Mouse (Mus musculus): ENCODE data around the gene Zfp791. TPM values are rescaled to one million over a fixed set of nuclear protein-coding genes. Genes with fewer than 3 reads are reported as not detected.

Zfp791 gene
- polyA plus RNA-seq, 1 experiment from 2014 or later, result 0.66 TPM

GRCm38 (mm10) chr8:85071041-85071440 lies 51.9 kb downstream of the Zfp791 start:
- no peak for DNase-seq
- Histone ChIP-seq H3K4me2 (peak overlapping the region; percentile 77), H3K9me3 (replicated peaks) (no peaks in the 10 kb centered on the region), H3K36me3 (peaks cover 33% of the 10 kb centered on the region), H3K27ac (peak overlapping the region; percentile 94), H3K4me1 (replicated peaks) (peaks cover 53% of the 10 kb centered on the region), H3K27me3 (no peaks in the 10 kb centered on the region), H3K9ac (peak overlapping the region; percentile 93; the same call in 1 of the 2 replicates), H3K4me3 (replicated peaks) (peak overlapping the region; percentile 91)
- 67% methylated on average over 5 of the region's 5 CpGs for WGBS (ENCODE audit: insufficient replicate concordance)
- ATAC-seq (ENCODE audit: low read depth), result peak; percentile 10; the same call in 1 of the 2 replicates

GRCm38 (mm10) chr8:85067982-85068381 lies 54.9 kb downstream of the Zfp791 start, which contains the start of gene Gm5741:
TSS of gene Gm5741 (minus strand) at chr8:85067982.
- Histone ChIP-seq H3K9ac (no peak within 1 kb of the TSS), H3K9me3 (replicated peaks) (no peaks in the 10 kb centered on the region), H3K27me3 (no peaks in the 10 kb centered on the region), H3K27ac (no peak within 1 kb of the TSS), H3K4me1 (replicated peaks) (peaks cover 29% of the 10 kb centered on the region), H3K4me3 (replicated peaks) (no peak within 1 kb of the TSS), H3K36me3 (peaks cover 7% of the 10 kb centered on the region; the same call in 1 of the 2 replicates), H3K4me2 (no peak within 1 kb of the TSS)
- DNase-seq, result no peak
- no peak for ATAC-seq (ENCODE audit: low read depth)

- Histone ChIP-seq H3K9me3 (replicated peaks) (no peaks in the 10 kb centered on the region), H3K4me2 (no peak overlapping the region), H3K4me3 (replicated peaks) (no peak overlapping the region), H3K27ac (no peak overlapping the region), H3K27me3 (no peaks in the 10 kb centered on the region), H3K36me3 (peaks cover 6% of the 10 kb centered on the region; the same call in 1 of the 2 replicates), H3K4me1 (replicated peaks) (peaks cover 21% of the 10 kb centered on the region), H3K9ac (no peak overlapping the region)
- ATAC-seq (ENCODE audit: low read depth) (no peak), DNase-seq (no peak)
- 86% methylated on average over 2 of the region's 2 CpGs for WGBS (ENCODE audit: insufficient replicate concordance)
Observed at GRCm38 (mm10) chr8:85067155-85067554, 55.7 kb downstream of the Zfp791 start.

GRCm38 (mm10) chr8:85065213-85065612 lies 57.7 kb downstream of the Zfp791 start:
- Histone ChIP-seq H3K27ac (peak overlapping the region; percentile 63), H3K4me1 (replicated peaks) (peaks cover 24% of the 10 kb centered on the region), H3K36me3 (peaks cover 6% of the 10 kb centered on the region; the same call in 1 of the 2 replicates), H3K27me3 (no peaks in the 10 kb centered on the region), H3K9me3 (replicated peaks) (no peaks in the 10 kb centered on the region), H3K9ac (no peak overlapping the region), H3K4me2 (no peak overlapping the region), H3K4me3 (replicated peaks) (no peak overlapping the region)
- no peak for DNase-seq
- 56% methylated on average over 2 of the region's 2 CpGs for WGBS (ENCODE audit: insufficient replicate concordance)
- ATAC-seq (ENCODE audit: low read depth), result peak; percentile 47

GRCm38 (mm10) chr8:85062603-85063002 lies 60.3 kb downstream of the Zfp791 start:
- Histone ChIP-seq H3K4me3 (replicated peaks) (no peak overlapping the region), H3K27ac (no peak overlapping the region), H3K9ac (no peak overlapping the region), H3K36me3 (peaks cover 6% of the 10 kb centered on the region; the same call in 1 of the 2 replicates), H3K4me2 (no peak overlapping the region), H3K27me3 (no peaks in the 10 kb centered on the region), H3K4me1 (replicated peaks) (peaks cover 35% of the 10 kb centered on the region), H3K9me3 (replicated peaks) (no peaks in the 10 kb centered on the region)
- ATAC-seq (ENCODE audit: low read depth) (no peak), DNase-seq (no peak)
- 87% methylated on average over 4 of the region's 4 CpGs for WGBS (ENCODE audit: insufficient replicate concordance)

- H3K4me1 ChIP-seq (replicated peaks), result peaks cover 29% of the 10 kb centered on the region
- peak within 1 kb of the TSS; percentile 75 for H3K9ac ChIP-seq
- peak within 1 kb of the TSS; percentile 96 for H3K4me2 ChIP-seq
- DNase-seq (peak; percentile 74), ATAC-seq (ENCODE audit: low read depth) (peak; percentile 81)
- H3K9me3 ChIP-seq (replicated peaks), result no peaks in the 10 kb centered on the region
- H3K4me3 ChIP-seq (replicated peaks), result peak within 1 kb of the TSS; percentile 81
- under 1% methylated on average over 53 of the region's 53 CpGs for whole genome bisulfite sequencing (ENCODE audit: insufficient replicate concordance)
- H3K36me3 ChIP-seq, result peaks cover 24% of the 10 kb centered on the region
- no peaks in the 10 kb centered on the region for H3K27me3 ChIP-seq
- H3K27ac ChIP-seq, result no peak within 1 kb of the TSS
Observed at GRCm38 (mm10) chr8:85059879-85060616, 62.8 kb downstream of the Zfp791 start, which contains the start of gene Fbxw9. TSS of gene Fbxw9 (plus strand) at chr8:85060055.

Small RNA genes lying within 50 kb of the gene (microRNA-seq; reads per million reads assigned to microRNA genes)
- gene Gm23388, result 6.8 reads per million, percentile 16 among the genes with 10 or more reads in this experiment
- gene Mir7070, result 2.9 reads per million, percentile 3 among the genes with 10 or more reads in this experiment

Other genes starting within 250 kb of the Zfp791 start
- 44.7 and 48.6 TPM in 2 replicates for gene Gcdh, start 229.2 kb downstream of the Zfp791 start, polyA plus RNA-seq (2015; fragmentation: Nextera tagmentation; extraction: Ambion mirVana)
- gene Klf1, start 221.2 kb downstream of the Zfp791 start, polyA plus RNA-seq (2015; fragmentation: Nextera tagmentation; extraction: Ambion mirVana), result 469 and 494 TPM in 2 replicates
- 9.3 and 10.4 TPM in 2 replicates for gene Dnase2a, start 214.5 kb downstream of the Zfp791 start, polyA plus RNA-seq (2015; fragmentation: Nextera tagmentation; extraction: Ambion mirVana)
- 0.12 and 0.13 TPM in 2 replicates for gene Mast1, start 185.7 kb downstream of the Zfp791 start, polyA plus RNA-seq (2015; fragmentation: Nextera tagmentation; extraction: Ambion mirVana)
- 0.33 and 0.56 TPM in 2 replicates for gene Rtbdn, start 176.1 kb downstream of the Zfp791 start, polyA plus RNA-seq (2015; fragmentation: Nextera tagmentation; extraction: Ambion mirVana)
- not detected in 2 replicates for gene Gm49661, start 153.7 kb downstream of the Zfp791 start, polyA plus RNA-seq (2015; fragmentation: Nextera tagmentation; extraction: Ambion mirVana)
- gene Prdx2, start 153.5 kb downstream of the Zfp791 start, polyA plus RNA-seq (2015; fragmentation: Nextera tagmentation; extraction: Ambion mirVana), result 1,982 and 2,114 TPM in 2 replicates
- 130 TPM in 2 replicates for gene Rnaseh2a, start 153.3 kb downstream of the Zfp791 start, polyA plus RNA-seq (2015; fragmentation: Nextera tagmentation; extraction: Ambion mirVana)
- 12.2 and 15.3 TPM in 2 replicates for gene Junb, start 144.4 kb downstream of the Zfp791 start, polyA plus RNA-seq (2015; fragmentation: Nextera tagmentation; extraction: Ambion mirVana)
- gene Hook2, start 132.5 kb downstream of the Zfp791 start, polyA plus RNA-seq (2015; fragmentation: Nextera tagmentation; extraction: Ambion mirVana), result 7.2 and 7.4 TPM in 2 replicates
- gene Best2, start 108.6 kb downstream of the Zfp791 start, polyA plus RNA-seq (2015; fragmentation: Nextera tagmentation; extraction: Ambion mirVana), result not detected in 2 replicates
- 80.1 and 81.5 TPM in 2 replicates for gene Asna1, start 97.8 kb downstream of the Zfp791 start, polyA plus RNA-seq (2015; fragmentation: Nextera tagmentation; extraction: Ambion mirVana)
- gene Trir, start 96.3 kb downstream of the Zfp791 start, polyA plus RNA-seq (2015; fragmentation: Nextera tagmentation; extraction: Ambion mirVana), result 83.1 and 91.4 TPM in 2 replicates
- 24.0 and 28.2 TPM in 2 replicates for gene Tnpo2, start 86.2 kb downstream of the Zfp791 start, polyA plus RNA-seq (2015; fragmentation: Nextera tagmentation; extraction: Ambion mirVana)
- 8.7 and 9.0 TPM in 2 replicates for gene Fbxw9, start 63.0 kb downstream of the Zfp791 start, polyA plus RNA-seq (2015; fragmentation: Nextera tagmentation; extraction: Ambion mirVana)
- not detected in 2 replicates for gene Gm5741, start 55.1 kb downstream of the Zfp791 start, polyA plus RNA-seq (2015; fragmentation: Nextera tagmentation; extraction: Ambion mirVana)
- gene Dhps, start 51.3 kb downstream of the Zfp791 start, polyA plus RNA-seq (2015; fragmentation: Nextera tagmentation; extraction: Ambion mirVana), result 41.2 and 42.9 TPM in 2 replicates
- 69.1 and 70.5 TPM in 2 replicates for gene Wdr83os, start 42.4 kb downstream of the Zfp791 start, polyA plus RNA-seq (2015; fragmentation: Nextera tagmentation; extraction: Ambion mirVana)
- 26.5 and 28.1 TPM in 2 replicates for gene Wdr83, start 41.8 kb downstream of the Zfp791 start, polyA plus RNA-seq (2015; fragmentation: Nextera tagmentation; extraction: Ambion mirVana)
- 20.0 and 24.1 TPM in 2 replicates for gene Man2b1, start 39.8 kb downstream of the Zfp791 start, polyA plus RNA-seq (2015; fragmentation: Nextera tagmentation; extraction: Ambion mirVana)
- not detected in 2 replicates for gene Cks1brt, start 28.8 kb upstream of the Zfp791 start, polyA plus RNA-seq (2015; fragmentation: Nextera tagmentation; extraction: Ambion mirVana)
- gene Olfr371, start 102.9 kb upstream of the Zfp791 start, polyA plus RNA-seq (2015; fragmentation: Nextera tagmentation; extraction: Ambion mirVana), result not detected in 2 replicates
- 113 and 120 TPM in 2 replicates for gene Orc6, start 176.5 kb upstream of the Zfp791 start, polyA plus RNA-seq (2015; fragmentation: Nextera tagmentation; extraction: Ambion mirVana)
- gene Vps35, start 176.7 kb upstream of the Zfp791 start, polyA plus RNA-seq (2015; fragmentation: Nextera tagmentation; extraction: Ambion mirVana), result 110 and 138 TPM in 2 replicates